Mouse (Mus musculus) megakaryocyte, embryonic 14.5 days (primary cell): ENCODE measurements at regions not wholly inside any gene's neighbourhood (a gene's known extent, or its start where the extent isn't known, plus 50 kb on each side); places are given as distances from the start of the nearest gene placed in this dataset.

Experiments used
- FLI1 ChIP-seq: IDR thresholded peaks from 2 replicates; pipeline ENCODE4 v1.6.1; 2012; ENCODE audit warnings: low read length, inconsistent platforms, mixed read lengths
- GATA1 ChIP-seq: IDR thresholded peaks from 3 replicates; pipeline ENCODE4 v1.6.1; 2012; ENCODE audit warnings: mixed read lengths, low read length, inconsistent platforms, borderline replicate concordance

GRCm38 (mm10) chr12:15584721-15585120 lies 232.0 kb downstream of the Trib2 start:
- TF ChIP-seq GATA1 (no peak), FLI1 (no peak)
